Mouse (Mus musculus) testis, adult 2 months (tissue): ENCODE measurements around the gene Vav2.

Experiments
- CTCF ChIP-seq: fragments of 200-500 bp; IDR thresholded peaks from 2 replicates; pipeline ENCODE4 v1.5.1; 2012; ENCODE audit warnings: low read depth, mild to moderate bottlenecking, inconsistent platforms, low read length, moderate library complexity; ENCODE audit not compliant: control insufficient read depth, insufficient read depth, insufficient replicate concordance
- POLR2A ChIP-seq: fragments of 200-500 bp; IDR thresholded peaks from 2 replicates; pipeline ENCODE4 v1.6.1; 2012; ENCODE audit warnings: low read depth, mild to moderate bottlenecking, inconsistent platforms, low read length, moderate library complexity; ENCODE audit not compliant: control insufficient read depth

GRCm38 (mm10) chr2:27438281-27438680 lies 11.4 kb upstream of the Vav2 start:
- TF ChIP-seq CTCF (no peak), POLR2A (no peak)
